Mouse (Mus musculus): ENCODE measurements around the gene Atxn1.

The Atxn1 gene

DNA sequence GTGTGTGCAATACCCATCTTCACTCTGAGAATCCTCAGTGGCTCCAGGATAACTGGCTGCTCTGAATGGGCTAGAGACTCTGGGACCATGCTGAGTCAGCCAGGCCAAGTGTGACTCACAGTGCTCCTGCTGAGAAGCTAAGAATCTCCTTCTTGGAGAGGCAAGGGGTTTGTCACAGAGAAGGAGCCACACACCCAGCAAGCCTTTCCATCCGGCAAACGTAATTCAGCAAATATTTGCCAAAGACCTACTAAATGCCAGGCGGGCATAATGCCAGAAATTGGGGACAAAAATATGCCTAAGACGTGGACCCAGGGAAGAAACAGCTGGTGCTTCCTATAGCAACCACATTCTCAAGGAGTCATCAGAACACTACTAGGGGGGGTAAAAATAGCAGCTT lies 137.2 kb downstream of the Atxn1 start:
- no peak for DNase-seq (ENCODE audit: low read depth)

- no peak for DNase-seq (ENCODE audit: low read depth)
Observed at GRCm38 (mm10) chr13:45827046-45827596, 137.7 kb downstream of the Atxn1 start.

DNA sequence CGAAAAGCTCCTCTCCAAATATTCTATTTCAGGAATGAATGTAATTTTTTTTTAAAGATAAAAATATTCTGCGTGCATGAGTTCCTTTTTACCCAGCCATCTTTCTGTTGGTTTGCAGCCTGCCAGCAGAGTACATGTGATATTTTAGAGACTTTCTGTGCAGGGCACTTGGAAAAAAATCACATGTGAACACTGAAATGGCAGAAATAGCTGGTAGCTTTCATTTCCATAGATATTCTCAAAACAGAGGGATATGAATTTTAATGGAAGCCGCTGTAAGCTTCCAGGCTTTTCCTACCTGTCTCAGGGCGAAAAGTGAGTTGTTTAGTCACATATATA lies 142.3 kb downstream of the Atxn1 start:
- no peak for DNase-seq (ENCODE audit: low read depth)

DNA sequence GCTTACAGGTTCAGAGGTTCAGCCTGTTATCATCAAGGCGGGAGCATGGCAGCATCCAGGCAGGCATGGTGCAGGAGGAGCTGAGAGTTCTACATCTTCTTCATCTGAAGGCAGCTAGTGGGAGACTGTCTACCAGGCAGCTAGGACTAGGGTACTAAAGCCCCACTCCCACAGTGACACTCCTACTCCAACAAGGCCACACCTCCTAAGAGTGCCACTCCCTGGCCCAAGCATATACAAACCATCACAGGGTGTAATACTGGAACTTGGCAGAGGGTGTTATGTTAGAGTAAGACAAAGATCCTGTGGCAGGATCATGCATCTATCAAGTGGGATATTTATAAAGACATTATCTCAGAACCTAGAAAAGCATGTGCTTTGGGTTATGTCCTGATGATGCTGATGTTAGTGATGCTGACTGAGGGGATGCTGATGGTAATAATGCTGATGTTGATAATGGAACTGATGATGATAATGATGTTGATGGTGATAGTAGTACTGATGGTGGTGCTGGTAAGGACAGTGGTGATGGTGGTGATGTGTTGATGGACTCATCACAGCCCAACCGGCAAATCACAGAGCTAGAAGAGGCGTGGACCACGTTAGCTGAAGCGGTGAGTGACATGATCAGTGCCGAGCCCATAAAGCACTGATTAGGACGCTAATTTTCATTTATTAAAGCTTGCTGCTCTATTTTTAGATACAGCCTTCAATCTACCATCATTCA lies 142.9 kb downstream of the Atxn1 start:
- DNase-seq (ENCODE audit: low read depth): no peak

- no peak for DNase-seq (ENCODE audit: low read depth)
Observed at GRCm38 (mm10) chr13:45820473-45821230, 144.2 kb downstream of the Atxn1 start.

GRCm38 (mm10) chr13:45816670-45817069 lies 148.1 kb downstream of the Atxn1 start:
- no peak for DNase-seq (ENCODE audit: low read depth)

DNA sequence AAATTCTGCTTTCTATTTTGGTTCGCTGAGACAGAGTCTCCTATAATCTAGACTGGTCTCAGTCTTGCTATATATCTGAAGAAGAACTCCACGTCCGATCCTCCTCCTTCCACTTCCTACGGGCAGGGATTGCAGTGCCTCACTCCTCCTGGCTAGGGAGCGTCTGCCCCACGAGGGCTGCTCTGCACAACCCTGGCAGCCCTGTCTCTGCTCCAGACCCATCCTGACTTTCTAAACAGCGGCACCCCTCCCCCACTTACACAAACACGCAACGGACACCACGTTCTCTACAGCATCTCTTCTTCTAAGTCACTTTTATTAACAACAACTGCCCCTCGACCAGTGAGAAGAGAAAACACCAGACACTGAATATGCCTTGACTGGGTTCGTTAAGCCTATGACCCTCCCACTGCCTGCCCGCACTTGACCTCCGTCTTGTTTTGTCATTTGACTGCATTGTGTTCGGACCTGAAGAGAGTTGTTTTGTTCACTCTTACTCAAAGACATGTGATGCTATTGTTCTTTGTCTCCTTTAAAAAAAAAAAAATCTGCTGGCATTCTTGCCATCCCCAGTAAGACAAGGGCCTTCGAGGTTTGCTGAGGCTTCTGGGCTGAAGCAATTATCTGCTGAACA lies 154.9 kb downstream of the Atxn1 start:
- no peak for DNase-seq (ENCODE audit: low read depth)

DNA sequence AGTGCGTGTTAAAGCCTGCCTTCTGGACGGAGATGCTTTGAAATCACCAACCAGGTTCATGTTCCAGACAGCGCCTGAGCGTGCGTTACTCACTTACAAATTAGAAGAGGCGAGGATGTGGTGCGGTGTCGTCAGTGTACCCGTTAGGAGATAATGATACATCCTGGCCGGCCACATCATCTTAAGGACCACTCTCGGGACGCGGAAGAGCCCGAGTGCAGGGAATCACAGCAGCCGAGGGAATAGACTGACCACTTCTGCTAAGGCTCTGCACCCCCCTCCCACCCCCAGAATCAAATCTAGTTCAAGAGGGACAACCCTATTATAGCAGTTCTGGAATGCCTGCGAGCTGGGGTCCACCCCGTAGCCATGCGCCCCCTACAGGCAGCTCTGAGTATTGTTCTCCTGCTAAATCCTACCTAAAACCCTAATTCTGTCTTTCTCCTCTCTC lies 157.2 kb downstream of the Atxn1 start:
- DNase-seq (ENCODE audit: low read depth): peak; percentile 16

GRCm38 (mm10) chr13:45806600-45807525 lies 157.9 kb downstream of the Atxn1 start:
- no peak for DNase-seq (ENCODE audit: low read depth)

DNA sequence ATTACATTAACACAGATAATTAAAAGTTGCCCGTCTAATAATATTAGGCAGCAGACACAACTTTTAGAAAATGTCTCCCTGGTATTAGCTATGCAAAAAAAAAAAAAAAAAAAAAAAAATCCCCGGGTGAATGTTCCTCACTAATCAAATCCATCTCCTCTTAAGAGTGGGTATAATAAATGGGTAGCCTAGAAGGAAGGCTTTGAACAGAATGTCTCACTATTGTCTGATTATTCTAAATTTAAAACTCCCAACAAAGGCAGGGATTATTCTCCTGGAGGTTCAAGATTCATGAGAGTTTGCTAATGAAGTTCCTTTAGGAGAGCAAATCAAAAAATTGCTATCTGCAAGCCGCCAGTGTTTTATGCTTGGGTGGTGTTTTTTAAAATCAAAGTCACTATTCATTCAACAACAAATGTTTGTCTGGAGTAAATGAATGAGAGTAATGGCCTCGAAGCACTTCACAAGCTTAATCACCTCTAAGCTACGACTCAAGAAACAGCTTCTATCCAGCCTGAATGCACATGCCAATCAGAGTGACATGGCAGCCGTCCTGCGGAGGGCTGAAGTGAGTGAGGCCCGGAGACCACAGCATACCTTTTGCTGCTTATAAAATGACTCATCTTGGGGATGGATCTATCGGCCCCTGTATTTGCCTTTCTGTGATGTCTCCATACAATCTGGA lies 158.8 kb downstream of the Atxn1 start:
- no peak for DNase-seq (ENCODE audit: low read depth)

DNA sequence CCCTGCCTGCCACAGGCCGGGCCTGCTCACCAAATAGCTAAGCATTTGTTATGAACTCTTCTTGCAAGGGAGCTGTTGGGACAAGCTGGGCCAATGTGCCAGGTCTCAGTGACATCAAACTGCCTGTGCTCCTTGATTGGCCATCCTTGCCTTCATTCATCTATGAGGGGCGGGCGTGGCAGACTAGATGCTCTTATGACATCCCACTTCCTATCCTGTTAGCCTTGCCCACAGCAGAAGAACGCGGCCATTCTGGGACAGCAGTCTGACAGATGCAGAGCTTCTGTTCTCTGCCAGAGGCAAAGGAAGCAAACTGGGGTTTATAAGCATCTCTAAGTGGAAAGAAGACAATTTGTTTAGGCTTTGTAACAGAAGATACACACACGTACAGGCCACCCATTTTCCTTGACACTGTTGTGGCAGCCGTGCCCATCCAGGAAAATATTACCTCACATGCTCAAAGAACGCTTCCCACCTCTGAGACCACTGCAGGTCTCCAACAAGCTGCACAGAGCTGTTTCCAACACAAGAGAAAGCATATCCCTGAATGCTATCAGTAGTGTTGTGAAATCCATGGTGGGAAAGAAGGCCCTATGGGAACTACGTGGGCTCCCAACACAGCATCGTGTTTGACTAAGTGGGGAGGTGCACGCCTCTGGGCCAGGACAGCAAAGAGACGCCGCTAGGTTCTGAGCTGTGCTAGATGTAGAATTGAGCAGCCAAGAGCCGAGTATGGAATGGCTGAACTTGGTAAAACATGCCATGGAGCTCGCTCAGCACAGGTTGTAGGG lies 162.0 kb downstream of the Atxn1 start:
- peak; percentile 6 for DNase-seq (ENCODE audit: low read depth)

GRCm38 (mm10) chr13:45798248-45798647 lies 166.6 kb downstream of the Atxn1 start:
- no peak for DNase-seq (ENCODE audit: low read depth)

GRCm38 (mm10) chr13:45797696-45798095 lies 167.1 kb downstream of the Atxn1 start:
- no peak for DNase-seq (ENCODE audit: low read depth)

- DNase-seq (ENCODE audit: low read depth): no peak
Observed at GRCm38 (mm10) chr13:45796286-45796685, 168.5 kb downstream of the Atxn1 start.

- DNase-seq (ENCODE audit: low read depth): no peak
Observed at GRCm38 (mm10) chr13:45793796-45794195, 171.0 kb downstream of the Atxn1 start.

DNA sequence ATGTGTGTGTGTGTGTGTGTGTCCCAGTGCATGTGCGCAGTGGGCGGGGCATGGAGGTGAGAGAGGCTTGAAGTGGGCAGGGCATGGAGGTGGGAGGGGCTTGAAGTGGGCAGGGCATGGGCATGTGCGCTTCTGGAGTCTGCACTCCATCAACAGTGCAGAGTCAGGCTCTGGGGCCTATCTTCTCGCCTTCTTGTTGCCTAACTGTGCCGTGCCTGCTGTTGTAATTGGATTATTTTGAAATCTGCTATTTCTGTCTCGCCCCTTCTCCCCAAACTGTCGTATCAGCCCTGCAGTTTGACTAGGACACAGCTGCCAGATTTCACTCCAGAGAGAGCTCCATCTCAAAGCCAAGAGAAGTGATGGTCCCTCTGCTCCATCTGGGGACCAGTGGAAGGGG lies 178.4 kb downstream of the Atxn1 start:
- no peak for DNase-seq (ENCODE audit: low read depth)

- no peak for DNase-seq (ENCODE audit: low read depth)
Observed at GRCm38 (mm10) chr13:45783681-45784080, 181.1 kb downstream of the Atxn1 start.

- DNase-seq (ENCODE audit: low read depth): no peak
Observed at GRCm38 (mm10) chr13:45778750-45779149, 186.1 kb downstream of the Atxn1 start.

- no peak for DNase-seq (ENCODE audit: low read depth)
Observed at GRCm38 (mm10) chr13:45778171-45778570, 186.6 kb downstream of the Atxn1 start.

DNA sequence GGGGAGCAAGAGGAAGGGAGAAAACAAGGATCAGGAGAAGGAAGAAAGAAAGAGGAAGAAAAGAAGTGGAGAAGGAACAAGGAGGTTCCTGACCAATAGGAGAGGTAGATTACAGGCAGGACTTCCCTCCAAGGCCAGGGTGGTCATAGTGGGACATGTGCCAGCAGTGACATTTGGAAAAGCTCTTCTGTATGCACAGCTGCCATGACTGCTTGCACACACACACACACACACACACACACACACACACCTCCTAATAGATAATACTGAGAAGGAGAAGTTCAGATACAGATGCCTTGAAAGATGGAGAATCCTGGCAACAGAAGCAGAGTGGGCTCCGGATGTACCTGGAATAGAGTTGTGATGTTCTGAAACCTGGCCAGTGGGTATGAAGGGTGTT lies 189.3 kb downstream of the Atxn1 start:
- DNase-seq (ENCODE audit: low read depth): no peak
